Mouse (Mus musculus) E14TG2a.4 (cell line): Measurements from ENCODE around the gene Slc12a4.
"Not testable (repeated sequence)": the region's sequence is repeated elsewhere in the genome, so short reads cannot be mapped to it uniquely, and the experiment has no call there.

Experiments used
- H3K27me3 ChIP-seq: 2 replicates; pipeline ENCODE4 v1.6.1; 2014; ENCODE audit warnings: low read length, control low read depth; ENCODE audit not compliant: insufficient read depth
- H3K36me3 ChIP-seq: 2 replicates; pipeline ENCODE4 v1.6.1; 2014; ENCODE audit warnings: low read length, control low read depth; ENCODE audit not compliant: insufficient read depth
- H3K4me1 ChIP-seq: replicated peaks from 2 replicates; pipeline ENCODE4 v1.6.1; 2014; ENCODE audit warnings: low read depth, low read length, control low read depth
- H3K4me3 ChIP-seq: replicated peaks from 2 replicates; pipeline ENCODE4 v1.5.1; 2014; ENCODE audit warnings: mild to moderate bottlenecking, low read length
- H3K9me3 ChIP-seq: 2 replicates; pipeline ENCODE4 v1.6.1; 2014; ENCODE audit warnings: low read length, control low read depth
- CTCF ChIP-seq: conservative IDR thresholded peaks from 2 replicates; pipeline ENCODE4 v1.5.1; 2014; ENCODE audit warnings: low read length
- NANOG ChIP-seq: IDR thresholded peaks from 2 replicates; pipeline ENCODE4 v1.6.1; 2014; ENCODE audit warnings: borderline replicate concordance, low read length, mixed read lengths
- POU5F1 ChIP-seq: IDR thresholded peaks from 2 replicates; pipeline ENCODE4 v1.6.1; 2014; ENCODE audit warnings: low read length, borderline replicate concordance

Gene Slc12a4

DNA sequence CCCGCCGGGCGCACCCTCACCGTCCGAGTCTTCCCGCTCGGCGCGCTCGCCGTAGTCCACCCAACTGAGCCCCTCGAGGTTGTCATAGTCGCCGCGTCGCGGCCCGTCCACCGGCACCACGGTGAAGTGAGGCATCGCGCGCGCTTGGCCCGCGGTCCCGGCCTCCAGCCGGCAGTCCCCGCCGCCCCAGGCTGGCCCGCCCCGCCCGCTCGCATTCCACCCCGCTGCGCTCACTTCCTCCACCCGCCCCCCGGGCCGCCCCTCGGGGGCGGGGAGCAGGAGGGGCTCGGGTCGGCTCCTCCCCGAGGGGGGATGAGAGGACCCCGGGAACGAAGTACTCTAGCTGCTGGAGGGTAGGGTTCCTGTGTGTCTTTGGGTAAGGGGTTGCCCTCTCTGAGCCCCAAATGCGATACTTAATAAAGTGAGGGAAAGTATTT lies at the start of gene Slc12a4:
Gene Slc12a4, minus strand, starts transcription at position 193 of the 437 bp plus-strand sequence.
- Histone ChIP-seq H3K4me3 (peak within 1 kb of the TSS; percentile 94), H3K36me3 (peaks cover 7% of the 10 kb centered on the region; the same call in 1 of the 2 replicates), H3K4me1 (peaks cover 85% of the 10 kb centered on the region), H3K27me3 (peaks cover 6% of the 10 kb centered on the region; the same call in 1 of the 2 replicates), H3K9me3 (no peaks in the 10 kb centered on the region)
- no peak for TF ChIP-seq POU5F1
- no peak for TF ChIP-seq CTCF
- no peak for TF ChIP-seq NANOG

DNA sequence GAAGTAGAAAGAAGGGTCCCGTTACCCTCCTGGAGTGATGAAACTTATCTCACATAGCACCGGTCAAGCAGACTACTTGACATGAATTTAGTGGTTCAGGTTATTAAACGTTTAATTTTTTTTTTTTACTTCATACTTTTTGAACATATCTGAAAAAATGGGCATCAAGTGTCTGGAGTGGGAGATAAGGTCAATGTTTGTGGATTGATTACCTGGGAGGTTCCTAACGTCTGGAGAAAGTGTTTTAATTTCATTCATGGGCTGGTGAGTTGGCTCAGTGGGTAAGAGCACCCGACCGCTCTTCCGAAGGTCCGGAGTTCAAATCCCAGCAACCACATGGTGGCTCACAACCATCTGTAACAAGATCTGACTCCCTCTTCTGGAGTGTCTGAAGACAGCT lies 46.3 kb upstream of the Slc12a4 start:
- Histone ChIP-seq H3K4me1 (peaks cover 28% of the 10 kb centered on the region), H3K36me3 (peaks cover 44% of the 10 kb centered on the region), H3K4me3 (peak overlapping the region; percentile 97)
- H3K27me3 ChIP-seq, H3K9me3 ChIP-seq: not testable (repeated sequence)

DNA sequence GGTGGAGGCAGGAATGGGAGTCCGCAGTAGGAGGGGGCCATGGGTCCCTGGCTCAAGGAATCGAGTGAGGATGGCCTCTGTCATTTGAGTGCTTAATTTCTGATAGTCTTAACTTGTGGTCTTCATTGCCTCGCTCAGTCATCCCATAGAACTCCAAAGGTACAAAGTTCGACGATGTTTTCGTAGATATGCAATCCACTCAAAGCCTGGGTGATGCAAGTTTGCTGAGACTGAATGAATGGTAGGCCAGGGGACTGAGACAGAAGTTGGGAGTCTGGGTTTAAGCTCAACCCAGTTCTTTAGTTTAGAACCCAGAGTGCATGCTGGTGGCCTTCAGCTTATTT lies 45.7 kb upstream of the Slc12a4 start, which contains the start of gene Ddx28:
Gene Ddx28, minus strand, starts transcription at position 240 of the 344 bp plus-strand sequence.
- H3K36me3 ChIP-seq: peaks cover 40% of the 10 kb centered on the region
- TF ChIP-seq NANOG: no peak
- peak within 1 kb of the TSS; percentile 97 for H3K4me3 ChIP-seq
- H3K27me3 ChIP-seq: no peaks in the 10 kb centered on the region
- peaks cover 25% of the 10 kb centered on the region for H3K4me1 ChIP-seq
- H3K9me3 ChIP-seq: no peaks in the 10 kb centered on the region

DNA sequence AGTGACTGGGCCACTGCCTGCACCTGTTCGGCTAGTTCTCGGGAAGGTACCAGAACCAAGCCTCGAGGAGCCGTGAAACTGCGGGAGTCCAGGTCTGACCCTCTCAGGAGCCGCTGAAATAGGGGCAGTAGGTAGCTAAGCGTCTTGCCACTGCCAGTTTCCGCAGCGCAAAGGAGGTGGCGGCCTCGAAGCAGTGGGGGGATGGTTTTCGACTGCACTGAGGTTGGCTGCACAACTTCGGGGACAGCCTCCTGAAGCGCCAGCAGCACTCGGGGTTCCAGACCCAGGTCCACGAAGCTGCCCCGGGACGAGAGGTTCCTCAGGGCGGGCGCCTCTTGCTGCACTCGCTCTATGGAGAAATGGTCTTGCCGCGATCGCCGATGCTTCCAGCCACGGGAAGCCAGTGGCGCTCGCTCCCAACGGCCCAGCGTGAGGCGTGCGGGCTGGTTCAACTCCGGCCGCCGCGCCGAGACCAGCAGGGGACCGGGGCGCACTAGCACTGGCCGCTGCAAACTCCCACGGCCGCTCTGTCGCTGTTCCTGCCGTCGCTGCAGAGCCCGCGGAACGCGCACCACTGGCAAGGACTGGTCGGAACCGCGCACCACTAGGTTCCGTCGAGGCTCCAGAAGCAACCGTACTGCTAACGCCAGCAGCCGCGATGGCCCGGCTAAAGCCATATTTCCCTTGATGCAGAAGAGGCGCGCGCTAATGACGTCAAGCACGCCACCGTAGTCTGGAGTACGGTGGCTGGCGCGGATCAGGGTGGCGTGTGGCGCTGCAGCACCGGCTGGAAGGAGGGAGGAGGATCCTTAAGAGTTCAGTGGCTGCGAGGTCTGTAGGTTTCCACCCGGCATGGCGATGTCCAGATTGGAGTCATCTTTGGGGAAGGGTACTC lies 45.1 kb upstream of the Slc12a4 start:
- peak overlapping the region; percentile 97 for H3K4me3 ChIP-seq
- no peak for TF ChIP-seq NANOG
- no peak for TF ChIP-seq CTCF
- no peak for TF ChIP-seq POU5F1
- H3K27me3 ChIP-seq: no peaks in the 10 kb centered on the region
- peaks cover 25% of the 10 kb centered on the region for H3K4me1 ChIP-seq
- no peaks in the 10 kb centered on the region for H3K9me3 ChIP-seq
- H3K36me3 ChIP-seq: peaks cover 35% of the 10 kb centered on the region

DNA sequence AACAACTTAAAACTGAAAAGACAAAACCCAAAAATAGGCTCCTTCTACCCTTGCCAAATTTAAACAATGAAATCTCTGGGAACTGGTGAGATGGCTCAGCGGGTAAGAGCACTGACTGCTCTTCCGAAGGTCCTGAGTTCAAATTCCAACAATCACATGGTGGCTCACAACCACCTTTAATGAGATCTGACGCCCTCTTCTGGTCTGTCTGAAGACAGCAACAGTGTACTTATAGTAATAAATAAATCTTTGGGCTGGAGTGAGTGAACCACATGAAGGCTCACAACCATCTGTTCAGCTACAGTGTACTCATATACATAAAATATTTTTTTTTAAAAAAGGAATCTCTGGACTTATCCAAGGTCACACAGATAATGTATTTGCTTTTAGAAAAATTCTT lies 42.0 kb upstream of the Slc12a4 start:
- TF ChIP-seq CTCF: peak; percentile 30

DNA sequence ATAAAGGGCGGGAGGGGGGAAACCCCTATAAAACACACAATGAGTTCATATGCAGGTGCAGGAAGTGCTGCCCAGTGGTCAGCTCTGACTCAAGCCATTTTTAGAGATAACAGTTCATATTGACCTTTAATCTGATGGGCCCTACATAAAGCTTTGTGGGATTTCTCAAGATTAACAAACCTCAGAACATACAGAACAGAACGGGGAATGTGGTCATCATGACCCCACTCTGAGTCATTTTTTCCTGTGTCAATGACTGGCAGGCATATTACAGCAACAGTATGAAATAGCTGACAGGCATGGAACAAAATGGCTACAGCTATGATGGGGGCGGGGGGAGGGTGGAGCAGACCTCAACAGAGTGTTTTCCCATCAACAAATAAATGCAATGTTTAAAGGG lies 41.2 kb upstream of the Slc12a4 start:
- Histone ChIP-seq H3K9me3 (no peaks in the 10 kb centered on the region), H3K27me3 (no peaks in the 10 kb centered on the region), H3K4me1 (peaks cover 17% of the 10 kb centered on the region), H3K4me3 (no peak overlapping the region), H3K36me3 (peaks cover 19% of the 10 kb centered on the region)
- TF ChIP-seq POU5F1: no peak
- no peak for TF ChIP-seq CTCF
- TF ChIP-seq NANOG: no peak

More for the DNA sequence above, 42.0 kb upstream of the Slc12a4 start:
- Histone ChIP-seq H3K36me3 (peaks cover 19% of the 10 kb centered on the region), H3K4me1 (peaks cover 18% of the 10 kb centered on the region)
- not testable (repeated sequence) for H3K4me3 ChIP-seq, H3K9me3 ChIP-seq, H3K27me3 ChIP-seq

DNA sequence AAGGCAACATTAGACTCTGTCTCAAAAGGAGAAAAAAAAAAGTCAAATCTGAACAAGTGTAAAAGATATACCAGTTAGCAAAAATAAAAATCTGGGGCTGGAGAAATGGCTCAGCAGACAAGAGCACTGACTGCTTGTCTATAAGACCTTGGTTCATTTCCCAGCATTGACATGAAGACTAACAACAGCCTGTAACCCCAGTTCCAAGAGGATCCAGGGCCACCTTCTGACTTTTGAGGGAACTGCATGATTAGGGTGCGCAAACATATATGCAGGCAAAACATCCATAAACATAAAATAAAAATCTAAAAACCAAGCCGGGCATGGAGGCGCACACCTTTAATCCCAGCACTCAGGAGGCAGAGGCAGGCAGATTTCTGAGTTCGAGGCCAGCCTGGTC lies 40.5 kb upstream of the Slc12a4 start:
- Histone ChIP-seq H3K27me3 (peaks cover 6% of the 10 kb centered on the region; the same call in 1 of the 2 replicates), H3K4me1 (peaks cover 13% of the 10 kb centered on the region), H3K36me3 (peaks cover 19% of the 10 kb centered on the region), H3K4me3 (no peak overlapping the region), H3K9me3 (no peaks in the 10 kb centered on the region)
- TF ChIP-seq NANOG: no peak
- TF ChIP-seq CTCF: peak; percentile 32; the same call in 1 of the 2 replicates

DNA sequence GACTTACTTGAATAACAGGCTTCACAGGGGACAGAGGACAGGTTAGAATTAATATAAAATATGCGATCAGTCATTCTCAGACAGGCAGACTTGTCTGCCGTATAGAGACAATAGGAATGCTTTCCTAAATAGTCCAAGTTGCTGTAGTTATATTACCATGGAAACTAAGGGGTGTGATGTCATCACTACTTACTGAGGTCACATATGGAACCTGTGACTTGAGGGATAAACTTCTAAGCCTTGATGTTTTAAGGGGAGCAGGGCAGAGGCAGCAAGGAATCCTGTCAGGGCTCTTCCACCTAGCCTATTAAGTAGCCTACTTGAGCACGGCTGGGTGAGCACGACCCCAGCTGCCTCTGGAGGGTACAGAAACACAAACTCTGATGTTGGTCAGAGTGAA lies 40.0 kb upstream of the Slc12a4 start, which contains the start of gene Dpep2nb:
Gene Dpep2nb, minus strand, starts transcription at position 101 of the 400 bp plus-strand sequence.
- TF ChIP-seq NANOG (no peak), CTCF (no peak), POU5F1 (no peak)
- Histone ChIP-seq H3K27me3 (peaks cover 8% of the 10 kb centered on the region), H3K4me1 (peaks cover 13% of the 10 kb centered on the region)

DNA sequence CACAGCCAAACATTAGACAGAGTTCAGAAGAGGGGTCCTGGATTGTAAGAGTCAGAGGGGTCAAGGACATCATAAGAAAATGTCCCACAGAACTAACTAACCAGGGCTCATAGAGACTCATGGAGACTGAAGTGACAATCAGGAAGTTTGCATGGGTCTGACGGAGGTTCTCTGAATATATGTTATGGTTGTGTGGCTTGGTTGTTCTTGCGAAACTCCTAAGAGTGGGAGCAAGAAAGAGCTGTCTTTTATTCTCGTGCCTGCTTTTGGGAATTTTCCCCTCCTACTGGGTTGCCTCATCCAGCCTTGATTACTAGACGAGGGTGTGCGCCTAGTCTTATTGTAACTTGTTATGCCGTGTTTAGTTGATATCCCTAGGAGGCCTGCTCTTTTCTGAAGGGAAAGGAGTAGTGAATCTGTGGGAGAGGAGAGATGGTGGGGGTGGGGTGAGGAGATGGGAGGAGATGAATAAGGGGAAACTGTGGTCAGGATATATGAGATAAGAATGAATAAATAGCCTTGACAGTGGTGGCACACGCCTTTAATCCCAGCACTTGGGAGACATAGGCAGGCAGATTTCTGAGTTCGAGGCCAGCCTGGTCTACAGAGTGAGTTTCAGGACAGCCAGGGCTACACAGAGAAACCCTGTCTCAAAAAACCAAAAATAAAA lies 38.8 kb upstream of the Slc12a4 start:
- TF ChIP-seq POU5F1 (no peak), CTCF (no peak)
- Histone ChIP-seq H3K4me3 (no peak overlapping the region), H3K9me3 (no peaks in the 10 kb centered on the region), H3K36me3 (peaks cover 12% of the 10 kb centered on the region), H3K4me1 (peaks cover 2% of the 10 kb centered on the region), H3K27me3 (peaks cover 8% of the 10 kb centered on the region)

More for the DNA sequence above, 40.0 kb upstream of the Slc12a4 start, which contains the start of gene Dpep2nb:
- no peak within 1 kb of the TSS for H3K4me3 ChIP-seq
- no peaks in the 10 kb centered on the region for H3K9me3 ChIP-seq
- peaks cover 19% of the 10 kb centered on the region for H3K36me3 ChIP-seq
